Mouse (Mus musculus) kidney, adult 2 months (tissue): Measurements from ENCODE around the gene Ufc1. TPM values are rescaled to one million over a fixed set of nuclear protein-coding genes. Genes with fewer than 3 reads are reported as not detected.

Experiments used
- DNase-seq: peaks from one replicate; pipeline ENCODE4 v3.0.0; 2021
- H3K27ac ChIP-seq: fragments of 200-500 bp; 2 replicates; pipeline ENCODE4 v1.5.1; 2012; ENCODE audit warnings: low read depth, low read length, control low read depth, inconsistent platforms; ENCODE audit not compliant: insufficient read depth
- H3K27me3 ChIP-seq: fragments of 200-500 bp; replicated peaks from 2 replicates; pipeline ENCODE4 v1.6.1; 2012; ENCODE audit warnings: mild to moderate bottlenecking, moderate library complexity, low read length, inconsistent platforms; ENCODE audit not compliant: control insufficient read depth, insufficient read depth
- H3K36me3 ChIP-seq: fragments of 200-500 bp; 2 replicates; pipeline ENCODE4 v1.6.1; 2012; ENCODE audit warnings: mild to moderate bottlenecking, moderate library complexity, low read length, inconsistent platforms; ENCODE audit not compliant: control insufficient read depth, insufficient read depth
- H3K4me1 ChIP-seq: fragments of 200-500 bp; 2 replicates; pipeline ENCODE4 v1.6.1; 2011; ENCODE audit warnings: low read length; ENCODE audit not compliant: control insufficient read depth, insufficient read depth
- H3K4me3 ChIP-seq: fragments of 200-500 bp; 2 replicates; pipeline ENCODE4 v1.5.1; 2011; ENCODE audit warnings: mild to moderate bottlenecking, low read depth, low read length, control low read depth; ENCODE audit not compliant: insufficient read depth
- CTCF ChIP-seq: fragments of 200-500 bp; conservative IDR thresholded peaks from 2 replicates; pipeline ENCODE4 v1.5.1; 2011; ENCODE audit warnings: low read depth, mild to moderate bottlenecking, control low read depth, low read length, moderate library complexity, mixed read lengths; ENCODE audit not compliant: insufficient read depth, insufficient read length
- POLR2A ChIP-seq: fragments of 200-500 bp; IDR thresholded peaks from one replicate; pipeline ENCODE4 v1.6.1; 2011; ENCODE audit warnings: low read depth, low read length, control low read depth
- WGBS: fragments of 180-500 bp; shearing (Covaris S2); methylation state at CpG from one replicate; pipeline ENCODE4 v1.1.7; 2018; 5-methylcytosine and 5-hydroxymethylcytosine counted together
- polyA plus RNA-seq: library from polyadenylated mRNA; depleted of rRNA; stranded (reverse); fragments of >200 nt; gene quantifications from 2 replicates; pipeline ENCODE4 v1.2.3, GENCODE M21; 2012; rRNA removed

Ufc1 gene
- polyA plus RNA-seq, result 43.1 and 59.5 TPM in 2 replicates

DNA sequence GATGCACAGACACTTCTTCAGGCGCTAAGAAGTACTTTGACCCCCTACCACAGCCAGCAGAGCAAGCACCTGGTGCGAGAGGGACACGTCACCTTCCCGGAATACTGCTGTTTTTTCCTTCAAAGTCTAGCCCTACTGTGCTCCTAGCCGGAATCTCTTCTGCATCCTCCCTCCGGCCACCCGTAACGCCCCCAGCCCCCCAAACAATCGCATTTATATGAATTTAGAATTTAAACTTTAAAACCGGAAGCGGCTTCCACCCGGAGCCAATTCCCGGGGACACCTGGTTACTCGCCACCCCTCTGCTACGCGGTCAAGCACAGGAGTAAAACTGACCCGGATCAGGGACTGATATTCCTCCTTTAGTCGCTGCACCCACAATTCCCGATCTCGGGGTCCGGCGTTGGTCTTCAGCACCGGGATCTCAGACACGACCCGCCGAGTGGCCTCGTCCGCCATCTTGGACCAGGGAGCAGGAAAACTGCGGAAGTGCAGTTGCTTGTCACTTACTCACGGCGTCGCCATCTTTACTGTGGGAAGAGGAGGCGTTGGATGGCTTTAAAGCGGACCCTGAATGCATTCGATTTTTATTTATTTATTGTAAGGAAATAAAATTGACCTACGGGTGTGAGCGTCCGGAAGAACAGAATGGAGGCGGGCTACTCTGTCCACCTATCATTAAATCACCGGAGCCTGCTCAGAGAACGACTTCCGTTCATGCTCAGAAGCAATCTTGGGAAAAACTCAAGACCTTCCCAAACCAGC lies at the start of gene Ufc1:
Ufc1 (minus strand) TSS at position 727 of the 765 bp plus-strand sequence.
- under 1% methylated on average over 42 of the region's 42 CpGs for WGBS
- H3K36me3 ChIP-seq, result no peaks in the 10 kb centered on the region
- H3K4me1 ChIP-seq, result no peaks in the 10 kb centered on the region; the same call in 1 of the 2 replicates
- no peaks in the 10 kb centered on the region for H3K27me3 ChIP-seq
- no peak for TF ChIP-seq POLR2A
- TF ChIP-seq CTCF, result no peak; the same call in 1 of the 2 replicates
- H3K4me3 ChIP-seq, result peak within 1 kb of the TSS; percentile 89
- peak; percentile 93 for DNase-seq
- peak within 1 kb of the TSS; percentile 97 for H3K27ac ChIP-seq

DNA sequence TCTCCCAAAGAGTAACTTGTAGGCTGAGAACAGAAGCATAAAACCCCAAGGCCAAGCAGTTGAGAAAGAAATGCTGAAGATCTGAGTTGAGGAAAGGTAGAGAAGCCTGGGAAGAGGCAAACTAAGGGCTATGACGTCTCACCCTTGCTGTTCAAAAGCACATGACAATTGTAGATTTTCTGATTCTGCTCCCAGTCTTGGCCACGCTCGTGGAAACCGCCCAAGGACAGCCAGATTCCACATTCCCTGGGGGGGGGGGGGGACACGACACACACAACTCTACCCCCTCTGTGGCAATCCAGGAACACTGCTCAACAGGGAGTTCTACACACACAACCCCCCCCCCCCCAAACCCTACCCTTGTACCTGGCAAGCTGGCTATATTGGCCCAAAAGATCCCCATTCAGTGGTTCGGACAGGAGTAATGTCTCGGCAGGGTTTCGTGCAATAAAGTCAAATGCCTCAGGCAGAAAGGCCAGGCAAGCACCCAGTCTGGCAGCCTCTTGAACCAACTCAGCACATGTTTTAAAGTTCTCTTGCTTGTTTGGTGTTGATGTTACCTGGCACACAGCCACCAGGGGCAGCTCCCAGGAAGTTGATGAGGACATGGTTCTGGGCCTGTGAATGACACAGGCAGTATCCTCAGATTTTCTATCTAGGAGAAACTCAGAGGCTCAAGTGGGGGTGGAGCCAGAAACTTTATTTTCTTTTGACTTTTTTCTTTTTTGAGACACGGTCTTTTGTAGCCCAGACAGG lies 49.3 kb upstream of the Ufc1 start:
- no peak for TF ChIP-seq CTCF
- TF ChIP-seq POLR2A, result no peak
- peaks cover 4% of the 10 kb centered on the region; the same call in 1 of the 2 replicates for H3K36me3 ChIP-seq
- H3K4me3 ChIP-seq, result peak overlapping the region; percentile 0; the same call in 1 of the 2 replicates
- H3K27me3 ChIP-seq, result no peaks in the 10 kb centered on the region
- DNase-seq, result peak; percentile 89
- 26% methylated on average over 8 of the region's 9 CpGs for WGBS
- peak overlapping the region; percentile 26 for H3K27ac ChIP-seq
- H3K4me1 ChIP-seq, result peaks cover 20% of the 10 kb centered on the region; the same call in 1 of the 2 replicates

DNA sequence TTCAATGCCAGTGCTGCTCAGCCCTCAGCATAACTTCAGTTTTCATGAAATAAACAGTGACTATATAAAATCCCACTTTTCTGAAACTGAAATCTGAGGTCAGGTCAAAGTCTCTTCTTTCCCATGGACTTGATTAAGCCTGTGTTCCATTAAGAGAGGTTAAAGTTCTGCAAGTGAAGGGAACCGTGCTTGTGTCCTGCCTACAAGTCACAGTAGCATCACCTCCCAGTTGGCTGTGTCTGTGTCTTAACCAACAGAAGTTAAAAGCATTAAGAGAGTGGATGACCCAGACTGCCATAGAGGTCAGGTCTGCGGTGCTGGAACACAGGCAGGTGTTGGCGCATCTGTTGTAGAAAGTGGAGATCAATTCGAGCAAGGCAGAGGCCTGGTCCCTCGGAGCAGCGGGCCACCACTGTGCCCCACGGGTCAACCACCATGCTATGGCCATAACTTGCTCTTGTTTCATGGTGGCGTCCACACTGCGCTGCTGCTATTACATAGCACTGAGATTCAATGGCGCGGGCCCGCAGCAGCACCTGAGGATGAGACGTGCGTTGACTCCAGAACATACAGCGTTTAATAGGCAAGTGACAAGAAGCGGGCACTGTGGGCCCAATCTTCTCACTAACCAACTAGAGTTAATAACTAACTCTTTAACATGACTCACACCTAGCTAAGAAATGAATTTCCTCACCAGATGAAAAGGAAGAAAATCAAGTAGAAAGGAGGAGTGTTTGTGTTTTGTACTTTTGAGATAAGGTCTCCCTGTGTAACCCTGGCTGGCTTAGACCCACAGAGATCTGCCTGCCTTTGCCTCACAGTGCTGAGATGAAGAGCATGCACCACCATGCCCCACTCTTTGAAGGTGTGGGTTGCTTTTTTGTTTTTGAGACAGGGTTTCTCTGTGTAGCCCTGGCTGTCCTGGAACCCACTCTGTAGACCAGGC lies 47.7 kb upstream of the Ufc1 start:
- peak overlapping the region; percentile 95 for H3K27ac ChIP-seq
- H3K4me3 ChIP-seq, result peak overlapping the region; percentile 30; the same call in 1 of the 2 replicates
- H3K27me3 ChIP-seq, result no peaks in the 10 kb centered on the region
- TF ChIP-seq CTCF (no peak), POLR2A (no peak)
- 58% methylated on average over 16 of the region's 16 CpGs for whole genome bisulfite sequencing
- peaks cover 4% of the 10 kb centered on the region; the same call in 1 of the 2 replicates for H3K36me3 ChIP-seq
- H3K4me1 ChIP-seq, result peaks cover 17% of the 10 kb centered on the region; the same call in 1 of the 2 replicates
- peak; percentile 80 for DNase-seq

DNA sequence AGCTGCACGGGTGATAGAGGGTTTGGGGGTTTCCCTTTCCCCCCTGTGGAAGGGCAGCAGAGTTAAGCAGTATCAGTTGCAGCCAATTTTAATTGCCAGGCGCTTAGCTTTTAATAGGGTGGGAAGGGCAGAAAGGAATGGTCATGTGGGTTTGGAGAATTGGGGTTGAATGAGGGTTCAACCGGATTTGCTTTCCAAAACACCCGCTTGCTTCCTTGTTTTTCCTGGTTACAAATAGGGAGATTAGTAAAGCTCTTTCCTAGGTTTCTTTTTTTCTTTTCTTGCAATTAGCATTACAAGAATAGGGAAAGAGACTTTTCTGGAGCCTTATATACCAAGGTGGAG lies 35.4 kb upstream of the Ufc1 start:
- TF ChIP-seq POLR2A, result no peak
- TF ChIP-seq CTCF, result no peak
- 0% methylated on average over 4 of the region's 4 CpGs for WGBS
- peak overlapping the region; percentile 33 for H3K27ac ChIP-seq
- peaks cover 12% of the 10 kb centered on the region; the same call in 1 of the 2 replicates for H3K4me1 ChIP-seq
- no peaks in the 10 kb centered on the region for H3K27me3 ChIP-seq
- H3K36me3 ChIP-seq, result no peaks in the 10 kb centered on the region
- peak overlapping the region; percentile 74 for H3K4me3 ChIP-seq
- peak; percentile 48 for DNase-seq

DNA sequence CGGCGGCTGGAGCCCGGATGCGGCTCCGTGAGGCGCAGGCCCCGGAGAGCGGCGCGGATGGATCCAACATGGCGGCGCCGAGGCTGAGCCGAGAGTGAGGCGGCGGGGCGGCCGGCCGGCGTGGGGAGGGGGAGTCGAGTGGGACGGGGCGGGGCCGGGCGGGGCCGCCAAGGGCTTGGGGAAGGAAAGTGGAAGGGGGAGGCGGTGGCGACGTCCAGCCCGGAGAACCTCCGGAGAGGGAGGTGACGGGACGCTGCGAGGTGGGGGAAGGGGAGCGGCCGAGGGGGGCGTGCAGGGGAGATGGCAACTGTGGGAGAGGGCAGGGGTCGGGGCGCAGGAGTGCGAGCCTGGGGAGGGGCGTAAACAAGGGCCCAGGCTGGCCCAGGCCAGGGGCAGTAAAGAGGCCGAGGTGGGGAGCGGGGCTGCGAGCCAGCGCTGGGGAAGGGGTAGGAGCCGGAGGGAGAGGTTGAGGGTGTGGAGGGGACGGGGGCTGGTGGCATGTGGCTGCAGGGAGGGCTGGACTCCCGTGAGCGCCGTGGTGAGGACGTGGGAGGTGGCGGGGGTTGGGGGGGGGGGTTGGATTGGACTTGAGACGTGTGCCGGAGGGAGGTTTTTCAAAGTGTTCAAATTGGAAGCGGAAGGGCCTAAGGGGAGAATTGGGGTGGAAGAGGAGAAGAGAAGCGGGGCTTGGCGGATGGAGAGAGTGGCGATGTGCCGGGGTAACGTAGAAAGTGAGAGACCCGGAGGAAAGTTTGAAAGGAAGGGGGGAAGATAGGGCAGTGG lies 34.8 kb upstream of the Ufc1 start:
- TF ChIP-seq CTCF (no peak), POLR2A (no peak)
- Histone ChIP-seq H3K27ac (peak overlapping the region; percentile 39), H3K36me3 (no peaks in the 10 kb centered on the region), H3K4me3 (peak overlapping the region; percentile 74), H3K4me1 (peaks cover 12% of the 10 kb centered on the region; the same call in 1 of the 2 replicates), H3K27me3 (no peaks in the 10 kb centered on the region)
- no peak for DNase-seq
- 1% methylated on average over 54 of the region's 61 CpGs for WGBS

DNA sequence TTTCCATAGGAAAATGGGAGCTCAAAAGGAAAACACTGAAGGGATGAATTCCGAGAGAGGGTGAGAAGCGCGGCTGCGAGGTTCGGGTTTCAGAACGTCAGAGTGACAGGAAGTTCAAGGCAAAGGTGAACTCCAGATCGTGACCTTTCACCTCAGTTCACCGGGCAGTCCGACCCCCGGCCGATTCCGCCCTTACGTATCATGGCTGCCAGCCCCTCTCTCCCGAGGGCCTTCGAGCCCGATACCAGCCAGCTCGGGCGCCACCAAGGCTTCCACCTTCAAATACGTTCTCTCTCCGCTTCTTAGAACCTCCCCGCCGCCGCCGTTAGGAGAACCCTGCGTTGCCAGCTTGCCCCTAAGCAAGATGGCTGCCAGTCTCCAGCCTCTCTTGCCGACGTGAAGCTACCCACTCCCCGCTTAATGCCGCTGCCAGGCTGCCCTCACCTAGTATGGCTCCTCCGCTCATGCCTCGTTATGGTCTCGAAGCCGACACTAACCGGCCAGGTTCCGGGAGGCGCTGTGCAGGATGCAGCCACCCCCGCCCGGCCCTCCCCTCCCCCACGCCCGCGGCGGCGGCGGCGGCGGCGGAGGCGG lies 34.1 kb upstream of the Ufc1 start, which contains the start of gene Dedd:
Dedd (plus strand) TSS at position 307 of the 594 bp plus-strand sequence.
- WGBS, result under 1% methylated on average over 41 of the region's 48 CpGs
- Histone ChIP-seq H3K27me3 (no peaks in the 10 kb centered on the region), H3K4me1 (peaks cover 12% of the 10 kb centered on the region; the same call in 1 of the 2 replicates), H3K4me3 (peak within 1 kb of the TSS; percentile 74), H3K36me3 (no peaks in the 10 kb centered on the region), H3K27ac (peak within 1 kb of the TSS; percentile 82)
- no peak for TF ChIP-seq POLR2A
- 0 out of 2 replicates have a peak, but pooled peaks have one; percentile 7 for TF ChIP-seq CTCF
- DNase-seq, result peak; percentile 96
